Mouse (Mus musculus): ENCODE measurements at regions not wholly inside any gene's neighbourhood (a gene's known extent, or its start where the extent isn't known, plus 50 kb on each side); places are given as distances from the start of the nearest gene placed in this dataset.

GRCm38 (mm10) chr3:82207321-82207720 is 61.7 kb upstream of the Gucy1a1 start:
- no peak for DNase-seq

All from lung, adult 18-20 months (tissue).